Mouse (Mus musculus): ENCODE measurements at regions not wholly inside any gene's neighbourhood (a gene's known extent, or its start where the extent isn't known, plus 50 kb on each side); places are given as distances from the start of the nearest gene placed in this dataset.

- H3K27me3 ChIP-seq (ENCODE audit: control insufficient read depth, insufficient read depth, low read length) = no peaks in the 10 kb centered on the region
- ATAC-seq (ENCODE audit: low FRiP score, low read depth) (no peak), DNase-seq (ENCODE audit: low spot score) (no peak)
- no peaks in the 10 kb centered on the region for H3K9me3 ChIP-seq (ENCODE audit: control insufficient read depth, low read length)
- 0 out of 2 replicates have a peak, but pooled peaks cover 5% of the 10 kb centered on the region for H3K4me1 ChIP-seq (ENCODE audit: control insufficient read depth, insufficient read depth, low read length)
- no peak overlapping the region for H3K4me2 ChIP-seq (replicated peaks; ENCODE audit: low read depth, low read length, severe bottlenecking)
- no peak for TF ChIP-seq POLR2A (IDR thresholded peaks at IDR 0.05; ENCODE audit: borderline replicate concordance, extremely low read depth, insufficient read depth, insufficient read length)
- no peak overlapping the region for H3K27ac ChIP-seq (replicated peaks; ENCODE audit: low read depth, low read length)
- no peak overlapping the region for H3K9ac ChIP-seq (ENCODE audit: low read depth, low read length, severe bottlenecking)
- H3K4me3 ChIP-seq (replicated peaks; ENCODE audit: low read length) = no peak overlapping the region
- no peaks in the 10 kb centered on the region for H3K36me3 ChIP-seq (ENCODE audit: control insufficient read depth, insufficient read depth, low read length)
- WGBS = 72% methylated on average over 6 of the region's 6 CpGs
Observed at GRCm38 (mm10) chr2:72674856-72675440, 199.0 kb downstream of the Cdca7 start.

- Histone ChIP-seq H3K9me3 (ENCODE audit: control insufficient read depth, low read length) (no peaks in the 10 kb centered on the region), H3K36me3 (ENCODE audit: control insufficient read depth, insufficient read depth, low read length) (no peaks in the 10 kb centered on the region), H3K27ac (replicated peaks; ENCODE audit: low read depth, low read length) (no peak overlapping the region), H3K4me2 (replicated peaks; ENCODE audit: low read depth, low read length, severe bottlenecking) (no peak overlapping the region), H3K27me3 (ENCODE audit: control insufficient read depth, insufficient read depth, low read length) (no peaks in the 10 kb centered on the region), H3K4me3 (replicated peaks; ENCODE audit: low read length) (no peak overlapping the region), H3K9ac (ENCODE audit: low read depth, low read length, severe bottlenecking) (no peak overlapping the region), H3K4me1 (ENCODE audit: control insufficient read depth, insufficient read depth, low read length) (0 out of 2 replicates have a peak, but pooled peaks cover 5% of the 10 kb centered on the region)
- 87% methylated on average over 8 of the region's 8 CpGs for WGBS
- DNase-seq (ENCODE audit: low spot score) = no peak
- no peak for ATAC-seq (ENCODE audit: low FRiP score, low read depth)
- no peak for TF ChIP-seq POLR2A (IDR thresholded peaks at IDR 0.05; ENCODE audit: borderline replicate concordance, extremely low read depth, insufficient read depth, insufficient read length)
Observed at GRCm38 (mm10) chr2:72677731-72678130, 201.8 kb downstream of the Cdca7 start.

- Histone ChIP-seq H3K9me3 (ENCODE audit: control insufficient read depth, low read length) (peaks cover 8% of the 10 kb centered on the region; the same call in 1 of the 2 replicates), H3K4me1 (ENCODE audit: control insufficient read depth, insufficient read depth, low read length) (no peaks in the 10 kb centered on the region), H3K27me3 (ENCODE audit: control insufficient read depth, insufficient read depth, low read length) (no peaks in the 10 kb centered on the region), H3K27ac (replicated peaks; ENCODE audit: low read depth, low read length) (no peak overlapping the region), H3K4me3 (replicated peaks; ENCODE audit: low read length) (no peak overlapping the region), H3K4me2 (replicated peaks; ENCODE audit: low read depth, low read length, severe bottlenecking) (no peak overlapping the region), H3K9ac (ENCODE audit: low read depth, low read length, severe bottlenecking) (no peak overlapping the region), H3K36me3 (ENCODE audit: control insufficient read depth, insufficient read depth, low read length) (no peaks in the 10 kb centered on the region)
- TF ChIP-seq POLR2A (IDR thresholded peaks at IDR 0.05; ENCODE audit: borderline replicate concordance, extremely low read depth, insufficient read depth, insufficient read length) = no peak
- DNase-seq (ENCODE audit: low spot score) = no peak
- no peak for ATAC-seq (ENCODE audit: low FRiP score, low read depth)
- WGBS = 47% methylated on average over 4 of the region's 4 CpGs
Observed at GRCm38 (mm10) chr2:72688031-72688430, 212.1 kb downstream of the Cdca7 start.

- Histone ChIP-seq H3K27ac (replicated peaks; ENCODE audit: low read depth, low read length) (no peak overlapping the region), H3K27me3 (ENCODE audit: control insufficient read depth, insufficient read depth, low read length) (no peaks in the 10 kb centered on the region), H3K4me2 (replicated peaks; ENCODE audit: low read depth, low read length, severe bottlenecking) (no peak overlapping the region), H3K36me3 (ENCODE audit: control insufficient read depth, insufficient read depth, low read length) (no peaks in the 10 kb centered on the region), H3K9ac (ENCODE audit: low read depth, low read length, severe bottlenecking) (no peak overlapping the region), H3K9me3 (ENCODE audit: control insufficient read depth, low read length) (no peaks in the 10 kb centered on the region), H3K4me3 (replicated peaks; ENCODE audit: low read length) (no peak overlapping the region), H3K4me1 (ENCODE audit: control insufficient read depth, insufficient read depth, low read length) (peaks cover 8% of the 10 kb centered on the region)
- 50% methylated on average over 1 of the region's 1 CpGs for WGBS
- TF ChIP-seq POLR2A (IDR thresholded peaks at IDR 0.05; ENCODE audit: borderline replicate concordance, extremely low read depth, insufficient read depth, insufficient read length) = no peak
- DNase-seq (ENCODE audit: low spot score) (no peak), ATAC-seq (ENCODE audit: low FRiP score, low read depth) (no peak)
Observed at GRCm38 (mm10) chr2:72701081-72701480, 225.1 kb downstream of the Cdca7 start.

GRCm38 (mm10) chr2:72703238-72703637 is 227.3 kb downstream of the Cdca7 start:
- no peak for TF ChIP-seq POLR2A (IDR thresholded peaks at IDR 0.05; ENCODE audit: borderline replicate concordance, extremely low read depth, insufficient read depth, insufficient read length)
- ATAC-seq (ENCODE audit: low FRiP score, low read depth) (no peak), DNase-seq (ENCODE audit: low spot score) (no peak)
- 55% methylated on average over 11 of the region's 11 CpGs for WGBS
- Histone ChIP-seq H3K36me3 (ENCODE audit: control insufficient read depth, insufficient read depth, low read length) (no peaks in the 10 kb centered on the region), H3K27ac (replicated peaks; ENCODE audit: low read depth, low read length) (no peak overlapping the region), H3K4me3 (replicated peaks; ENCODE audit: low read length) (no peak overlapping the region), H3K9me3 (ENCODE audit: control insufficient read depth, low read length) (no peaks in the 10 kb centered on the region), H3K9ac (ENCODE audit: low read depth, low read length, severe bottlenecking) (no peak overlapping the region), H3K4me2 (replicated peaks; ENCODE audit: low read depth, low read length, severe bottlenecking) (no peak overlapping the region), H3K27me3 (ENCODE audit: control insufficient read depth, insufficient read depth, low read length) (no peaks in the 10 kb centered on the region), H3K4me1 (ENCODE audit: control insufficient read depth, insufficient read depth, low read length) (peaks cover 8% of the 10 kb centered on the region)
